Mouse (Mus musculus) frontal cortex, postnatal 25 days (tissue): ENCODE results near the gene Olfr452.

Experiments used
- DNase-seq, 2 experiments: peaks; one replicate each; pipeline ENCODE4 v3.0.0; 2022; ENCODE audit warnings: low spot score in 2 of 2

Gene Olfr452

GRCm38 (mm10) chr6:42784793-42785192 lies at the start of gene Olfr452:
Olfr452 (plus strand) TSS chr6:42785093.
- no peak for DNase-seq

GRCm38 (mm10) chr6:42739071-42739470 lies 45.8 kb upstream of the Olfr452 start, which contains the start of gene Olfr453:
Olfr453 (plus strand) TSS chr6:42739371.
- no peak for DNase-seq

- DNase-seq, result no peak
These were observed 42.6 kb upstream of the Olfr452 start for GRCm38 (mm10) chr6:42742303-42742702.

- no peak for DNase-seq
These were observed 37.0 kb upstream of the Olfr452 start for GRCm38 (mm10) chr6:42747846-42748245.

GRCm38 (mm10) chr6:42756104-42756503 lies 28.8 kb upstream of the Olfr452 start, which contains the start of gene Olfr38:
Olfr38 (plus strand) TSS chr6:42756404.
- no peak for DNase-seq

GRCm38 (mm10) chr6:42777066-42777465 lies 7.8 kb upstream of the Olfr452 start:
- no peak for DNase-seq

- no peak for DNase-seq
These were observed 5.5 kb downstream of the Olfr452 start for GRCm38 (mm10) chr6:42790247-42790948.

- no peak for DNase-seq
These were observed 6.2 kb downstream of the Olfr452 start for GRCm38 (mm10) chr6:42790949-42791556.

- DNase-seq, result no peak
These were observed 10.1 kb downstream of the Olfr452 start for GRCm38 (mm10) chr6:42794982-42795381.

- DNase-seq, result no peak
These were observed 26.7 kb downstream of the Olfr452 start, which contains the start of gene Olfr450 for GRCm38 (mm10) chr6:42811639-42812038. Olfr450 (plus strand) TSS chr6:42811939.

- DNase-seq, result no peak
These were observed 49.2 kb downstream of the Olfr452 start, which contains the start of gene Olfr449 for GRCm38 (mm10) chr6:42834084-42834483. Olfr449 (plus strand) TSS chr6:42834384.
